Mouse (Mus musculus) heart, adult 2 months (tissue): Measurements from ENCODE around the gene Efcab9.

Experiments used
- CTCF ChIP-seq: fragments of 200-600 bp; IDR thresholded peaks from 2 replicates; pipeline ENCODE4 v1.8.1; 2022; ENCODE audit warnings: antibody characterized with exemption, mild to moderate bottlenecking, moderate library complexity
- EP300 ChIP-seq: fragments of 200-500 bp; IDR thresholded peaks from 2 replicates; pipeline ENCODE4 v1.6.1; 2011; ENCODE audit warnings: low read depth, low read length, control low read depth; ENCODE audit not compliant: insufficient read depth

DNA sequence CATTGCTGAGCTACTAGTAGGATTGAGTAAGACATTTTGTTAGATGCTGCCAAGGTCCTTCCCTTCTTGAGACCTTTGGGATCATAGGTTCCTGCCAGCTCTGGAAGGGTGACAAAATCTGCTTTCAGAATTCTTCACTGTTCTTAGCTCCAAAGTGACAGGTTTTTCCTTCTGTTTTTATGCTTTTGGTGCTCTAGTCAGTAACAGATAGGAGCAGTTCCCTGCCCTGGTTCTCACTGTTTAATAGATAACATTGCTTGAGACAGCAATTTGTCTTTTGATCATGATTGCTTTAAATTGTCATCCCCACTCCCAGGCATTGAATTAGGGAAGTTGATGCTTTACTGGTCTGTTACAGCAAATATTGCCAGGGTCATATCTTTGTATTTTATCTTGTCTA lies 38.6 kb downstream of the Efcab9 start:
- TF ChIP-seq CTCF, result no peak
- no peak for TF ChIP-seq EP300
